Mouse (Mus musculus) cerebellum, adult 2 months (tissue): ENCODE results near the gene Sh3gl3.

Source experiments
- CTCF ChIP-seq: fragments of 200-500 bp; IDR thresholded peaks from 2 replicates; pipeline ENCODE4 v1.5.1; 2011; ENCODE audit warnings: low read depth, mild to moderate bottlenecking, control low read depth, low read length, moderate library complexity, borderline replicate concordance; ENCODE audit not compliant: insufficient read depth
- POLR2A ChIP-seq: fragments of 200-500 bp; IDR thresholded peaks from 2 replicates; pipeline ENCODE4 v1.6.1; 2011; ENCODE audit warnings: low read length, control low read depth, borderline replicate concordance; ENCODE audit not compliant: insufficient read depth

GRCm38 (mm10) chr7:82204014-82204784 lies 30.6 kb downstream of the Sh3gl3 start:
- TF ChIP-seq CTCF = no peak
- TF ChIP-seq POLR2A = no peak
